Mouse (Mus musculus) liver, embryonic 13.5 days (tissue): ENCODE measurements around the gene Mboat1. TPM values are rescaled to one million over a fixed set of nuclear protein-coding genes. Genes with fewer than 3 reads are reported as not detected.

Experiments used
- ATAC-seq: fragments of 200-750 bp; cut with Nextera tagmentation; 2 replicates; pipeline ENCODE4 v1.8.0; 2017; ENCODE audit warnings: low read depth, mild to moderate bottlenecking, moderate number of reproducible peaks, moderate library complexity
- DNase-seq: peaks from one replicate; pipeline ENCODE4 v3.0.0; 2022
- H3K27ac ChIP-seq: fragments of 300-500 bp; sonication (generic); 2 replicates; pipeline ENCODE4 v1.5.1; 2015; ENCODE audit warnings: moderate library complexity, mild to moderate bottlenecking, inconsistent platforms
- H3K27me3 ChIP-seq: fragments of 300-500 bp; sonication (generic); 2 replicates; pipeline ENCODE4 v1.6.1; 2015; ENCODE audit warnings: mild to moderate bottlenecking, inconsistent platforms
- H3K36me3 ChIP-seq: fragments of 300-500 bp; sonication (generic); 2 replicates; pipeline ENCODE4 v1.6.1; 2015; ENCODE audit warnings: mild to moderate bottlenecking, inconsistent platforms
- H3K4me1 ChIP-seq: fragments of 300-500 bp; sonication (generic); replicated peaks from 2 replicates; pipeline ENCODE4 v1.6.1; 2015; ENCODE audit warnings: inconsistent platforms
- H3K4me2 ChIP-seq: fragments of 300-500 bp; sonication (generic); 2 replicates; pipeline ENCODE4 v1.6.1; 2015; ENCODE audit warnings: inconsistent platforms, mild to moderate bottlenecking, moderate library complexity
- H3K4me3 ChIP-seq: fragments of 300-500 bp; sonication (generic); replicated peaks from 2 replicates; pipeline ENCODE4 v1.5.1; 2015; ENCODE audit warnings: mild to moderate bottlenecking, inconsistent platforms
- H3K9ac ChIP-seq: fragments of 300-500 bp; sonication (generic); 2 replicates; pipeline ENCODE4 v1.6.1; 2015; ENCODE audit warnings: mild to moderate bottlenecking, inconsistent platforms
- H3K9me3 ChIP-seq: fragments of 300-500 bp; sonication (generic); replicated peaks from 2 replicates; pipeline ENCODE4 v1.6.1; 2016; ENCODE audit warnings: inconsistent platforms
- WGBS: fragments of 180-500 bp; shearing (Covaris S2); methylation state at CpG from one replicate; pipeline ENCODE4 v1.1.7; 2015; ENCODE audit not compliant: insufficient replicate concordance; 5-methylcytosine and 5-hydroxymethylcytosine counted together
- polyA plus RNA-seq: library from polyadenylated mRNA; unstranded; fragments of >200 nt; fragmentation: Nextera tagmentation; extraction: Ambion mirVana; gene quantifications from 2 replicates; pipeline ENCODE4 v1.2.1, GENCODE M21; 2015

Mboat1 gene
- polyA plus RNA-seq, 1 experiment from 2014 or later = 1.7 TPM

- ATAC-seq (no peak), DNase-seq (no peak)
- Histone ChIP-seq H3K4me3 (no peak overlapping the region), H3K4me2 (no peak overlapping the region), H3K27me3 (no peaks in the 10 kb centered on the region), H3K4me1 (no peaks in the 10 kb centered on the region), H3K36me3 (no peaks in the 10 kb centered on the region), H3K9me3 (no peaks in the 10 kb centered on the region), H3K27ac (no peak overlapping the region), H3K9ac (no peak overlapping the region)
- WGBS = 69% methylated on average over 7 of the region's 7 CpGs
Observed at GRCm38 (mm10) chr13:30219597-30219996, 83.3 kb downstream of the Mboat1 start.

GRCm38 (mm10) chr13:30221316-30221715 lies 85.0 kb downstream of the Mboat1 start:
- ATAC-seq (no peak), DNase-seq (no peak)
- H3K27ac ChIP-seq = no peak overlapping the region
- no peak overlapping the region for H3K4me2 ChIP-seq
- H3K36me3 ChIP-seq = no peaks in the 10 kb centered on the region
- no peaks in the 10 kb centered on the region for H3K9me3 ChIP-seq
- H3K4me3 ChIP-seq = no peak overlapping the region
- H3K9ac ChIP-seq = no peak overlapping the region
- H3K4me1 ChIP-seq = no peaks in the 10 kb centered on the region
- no peaks in the 10 kb centered on the region for H3K27me3 ChIP-seq
- 61% methylated on average over 3 of the region's 3 CpGs for WGBS

GRCm38 (mm10) chr13:30224114-30224513 lies 87.8 kb downstream of the Mboat1 start:
- no peaks in the 10 kb centered on the region for H3K27me3 ChIP-seq
- H3K9me3 ChIP-seq = no peaks in the 10 kb centered on the region
- ATAC-seq = no peak
- DNase-seq = no peak
- H3K27ac ChIP-seq = no peak overlapping the region
- 74% methylated on average over 10 of the region's 10 CpGs for WGBS
- H3K9ac ChIP-seq = no peak overlapping the region
- H3K36me3 ChIP-seq = no peaks in the 10 kb centered on the region
- H3K4me2 ChIP-seq = no peak overlapping the region
- H3K4me3 ChIP-seq = no peak overlapping the region
- H3K4me1 ChIP-seq = no peaks in the 10 kb centered on the region

- Histone ChIP-seq H3K27ac (no peak overlapping the region), H3K4me3 (no peak overlapping the region), H3K27me3 (no peaks in the 10 kb centered on the region), H3K9ac (no peak overlapping the region), H3K9me3 (no peaks in the 10 kb centered on the region), H3K4me2 (no peak overlapping the region), H3K36me3 (no peaks in the 10 kb centered on the region), H3K4me1 (no peaks in the 10 kb centered on the region)
- WGBS = 74% methylated on average over 6 of the region's 6 CpGs
- DNase-seq = no peak
- ATAC-seq = no peak
Observed at GRCm38 (mm10) chr13:30224659-30225058, 88.4 kb downstream of the Mboat1 start.

- Histone ChIP-seq H3K27ac (no peak overlapping the region), H3K4me2 (no peak overlapping the region), H3K9ac (no peak overlapping the region), H3K9me3 (no peaks in the 10 kb centered on the region), H3K4me3 (no peak overlapping the region), H3K4me1 (no peaks in the 10 kb centered on the region), H3K36me3 (no peaks in the 10 kb centered on the region), H3K27me3 (no peaks in the 10 kb centered on the region)
- 62% methylated on average over 5 of the region's 5 CpGs for WGBS
- DNase-seq (no peak), ATAC-seq (no peak)
Observed at GRCm38 (mm10) chr13:30228762-30229161, 92.5 kb downstream of the Mboat1 start.

DNA sequence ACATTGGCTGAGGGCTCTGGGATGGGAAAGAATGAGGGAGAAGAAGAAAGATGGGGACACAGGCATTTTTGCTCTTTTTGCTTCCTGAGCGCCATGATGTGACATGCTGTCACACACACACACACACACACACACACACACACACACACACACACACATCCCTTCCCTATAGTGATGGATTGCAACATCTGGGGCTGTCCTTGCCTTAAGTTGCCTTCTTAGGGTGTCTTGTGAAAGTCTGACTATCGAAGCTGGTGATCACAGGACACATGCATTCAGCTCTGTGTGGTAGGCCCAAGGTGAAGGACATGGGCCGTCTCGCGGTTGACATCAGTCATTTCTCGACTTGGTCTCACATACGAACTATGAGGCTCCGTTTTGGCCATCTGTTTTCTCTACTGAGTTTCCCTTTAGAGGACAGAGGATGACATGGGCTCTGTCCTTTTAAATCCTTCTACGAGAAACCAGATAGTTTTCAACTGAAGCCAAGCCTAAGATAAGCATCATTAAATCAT lies 93.4 kb downstream of the Mboat1 start:
- no peaks in the 10 kb centered on the region for H3K36me3 ChIP-seq
- H3K4me1 ChIP-seq = no peaks in the 10 kb centered on the region
- no peak for ATAC-seq
- no peak overlapping the region for H3K4me2 ChIP-seq
- DNase-seq = no peak
- WGBS = 66% methylated on average over 9 of the region's 9 CpGs
- H3K27ac ChIP-seq = no peak overlapping the region
- H3K9ac ChIP-seq = no peak overlapping the region
- no peak overlapping the region for H3K4me3 ChIP-seq
- no peaks in the 10 kb centered on the region for H3K9me3 ChIP-seq
- no peaks in the 10 kb centered on the region for H3K27me3 ChIP-seq

GRCm38 (mm10) chr13:30235056-30235750 lies 98.9 kb downstream of the Mboat1 start:
- H3K9me3 ChIP-seq = no peaks in the 10 kb centered on the region
- H3K4me1 ChIP-seq = no peaks in the 10 kb centered on the region
- no peak for DNase-seq
- H3K27me3 ChIP-seq = no peaks in the 10 kb centered on the region
- H3K4me3 ChIP-seq = no peak overlapping the region
- H3K9ac ChIP-seq = no peak overlapping the region
- H3K4me2 ChIP-seq = no peak overlapping the region
- H3K36me3 ChIP-seq = no peaks in the 10 kb centered on the region
- no peak overlapping the region for H3K27ac ChIP-seq
- no peak for ATAC-seq
- 63% methylated on average over 11 of the region's 11 CpGs for WGBS

DNA sequence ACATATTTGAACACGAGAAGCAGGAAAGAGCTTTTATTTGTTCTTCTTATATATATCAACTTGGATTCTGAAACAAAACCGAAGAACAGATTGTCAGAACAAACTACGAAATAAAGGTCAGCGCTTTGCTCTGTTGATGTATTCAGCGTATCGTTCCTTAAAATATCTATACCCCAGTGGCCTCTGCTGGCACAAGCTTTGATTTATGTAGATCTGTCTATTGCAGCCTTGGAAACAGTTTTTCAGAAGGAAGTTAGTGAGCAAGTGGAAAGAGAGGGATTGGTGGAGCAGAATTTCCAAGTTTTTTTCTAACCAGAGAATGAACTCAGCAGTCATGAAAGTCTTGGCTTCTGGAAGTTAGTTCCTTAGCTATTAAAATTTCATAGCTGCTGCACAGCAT lies 103.1 kb downstream of the Mboat1 start:
- Histone ChIP-seq H3K27ac (no peak overlapping the region), H3K4me1 (no peaks in the 10 kb centered on the region), H3K9me3 (no peaks in the 10 kb centered on the region), H3K4me3 (no peak overlapping the region), H3K4me2 (no peak overlapping the region), H3K9ac (no peak overlapping the region), H3K27me3 (no peaks in the 10 kb centered on the region), H3K36me3 (no peaks in the 10 kb centered on the region)
- no peak for ATAC-seq
- DNase-seq = no peak
- 68% methylated on average over 6 of the region's 6 CpGs for WGBS

- Histone ChIP-seq H3K27me3 (no peaks in the 10 kb centered on the region), H3K4me3 (no peak overlapping the region), H3K4me1 (no peaks in the 10 kb centered on the region), H3K27ac (no peak overlapping the region), H3K4me2 (no peak overlapping the region), H3K9ac (no peak overlapping the region), H3K9me3 (no peaks in the 10 kb centered on the region), H3K36me3 (no peaks in the 10 kb centered on the region)
- no peak for ATAC-seq
- WGBS = 83% methylated on average over 4 of the region's 4 CpGs
- no peak for DNase-seq
Observed at GRCm38 (mm10) chr13:30245573-30245972, 109.3 kb downstream of the Mboat1 start.

DNA sequence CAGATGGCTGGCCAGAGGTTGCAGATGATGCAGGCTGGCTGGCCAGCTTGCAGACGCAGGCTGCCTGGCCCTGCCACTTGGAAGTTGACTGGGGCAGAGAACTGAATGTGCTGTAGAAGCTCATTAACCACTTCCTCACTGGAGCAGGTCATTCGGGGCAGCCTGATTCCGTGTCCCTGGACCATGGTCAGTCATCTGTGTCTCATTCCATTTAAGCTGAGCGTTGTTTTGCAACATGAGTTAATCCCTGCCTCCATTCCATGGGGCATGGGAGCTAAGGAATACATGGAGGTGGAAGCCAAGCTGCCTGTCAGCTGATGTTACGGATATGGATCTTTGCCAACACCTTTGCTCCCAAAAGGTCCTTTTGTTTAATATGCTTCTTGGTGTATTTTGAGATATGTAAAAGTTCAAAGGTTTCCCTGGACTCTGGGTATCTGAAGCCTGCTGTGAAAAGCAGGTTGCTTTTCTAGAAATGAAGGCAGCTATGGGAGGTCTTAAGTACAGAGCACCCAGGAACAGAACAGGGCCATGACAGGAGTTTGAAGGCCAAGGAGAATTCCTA lies 114.1 kb downstream of the Mboat1 start:
- Histone ChIP-seq H3K36me3 (no peaks in the 10 kb centered on the region), H3K4me3 (no peak overlapping the region), H3K9ac (no peak overlapping the region), H3K27ac (no peak overlapping the region), H3K27me3 (no peaks in the 10 kb centered on the region), H3K4me2 (no peak overlapping the region), H3K9me3 (no peaks in the 10 kb centered on the region), H3K4me1 (no peaks in the 10 kb centered on the region)
- ATAC-seq = no peak
- no peak for DNase-seq
- 58% methylated on average over 5 of the region's 5 CpGs for WGBS

GRCm38 (mm10) chr13:30251431-30251830 lies 115.1 kb downstream of the Mboat1 start:
- 61% methylated on average over 3 of the region's 3 CpGs for WGBS
- DNase-seq = no peak
- H3K27me3 ChIP-seq = no peaks in the 10 kb centered on the region

GRCm38 (mm10) chr13:30252692-30253091 lies 116.4 kb downstream of the Mboat1 start:
- Histone ChIP-seq H3K4me1 (no peaks in the 10 kb centered on the region), H3K9me3 (no peaks in the 10 kb centered on the region), H3K27me3 (no peaks in the 10 kb centered on the region), H3K4me2 (no peak overlapping the region), H3K36me3 (no peaks in the 10 kb centered on the region), H3K4me3 (no peak overlapping the region), H3K9ac (no peak overlapping the region), H3K27ac (no peak overlapping the region)
- no peak for DNase-seq
- ATAC-seq = no peak
- WGBS = 50% methylated on average over 3 of the region's 3 CpGs

More at GRCm38 (mm10) chr13:30251431-30251830, 115.1 kb downstream of the Mboat1 start:
- Histone ChIP-seq H3K9me3 (no peaks in the 10 kb centered on the region), H3K36me3 (no peaks in the 10 kb centered on the region), H3K4me1 (no peaks in the 10 kb centered on the region), H3K4me2 (no peak overlapping the region), H3K27ac (no peak overlapping the region), H3K4me3 (no peak overlapping the region), H3K9ac (no peak overlapping the region)
- no peak for ATAC-seq
